Mouse (Mus musculus): ENCODE data around the gene Rprd1b.
"Not testable (repeated sequence)": the region's sequence is repeated elsewhere in the genome, so short reads cannot be mapped to it uniquely, and the experiment has no call there.

The Rprd1b gene

DNA sequence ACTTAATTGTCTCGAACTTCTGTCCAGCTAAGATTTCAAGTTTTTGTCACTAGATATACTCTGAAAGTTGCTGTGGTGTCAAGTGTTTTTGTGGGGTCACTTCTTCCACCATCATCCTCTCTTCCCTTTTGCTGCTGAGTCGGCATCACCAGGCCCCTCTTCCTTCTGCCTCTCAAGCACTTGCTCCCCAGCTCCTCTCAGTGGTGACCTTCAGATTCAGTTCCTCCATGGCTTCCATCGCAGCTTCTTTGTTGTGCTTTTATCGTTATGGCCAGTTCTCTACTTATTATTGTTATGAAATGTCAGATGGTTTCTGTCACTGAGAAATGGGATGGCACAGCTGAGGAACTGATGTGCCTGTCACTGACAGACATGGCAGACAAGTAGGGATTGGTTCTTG is 17.9 kb downstream of the Rprd1b start:
- DNase-seq, result no peak

- DNase-seq, result no peak
Observed at GRCm38 (mm10) chr2:158047903-158048302, 19.6 kb downstream of the Rprd1b start.

GRCm38 (mm10) chr2:158048718-158049117 is 20.4 kb downstream of the Rprd1b start:
- DNase-seq, result no peak

DNA sequence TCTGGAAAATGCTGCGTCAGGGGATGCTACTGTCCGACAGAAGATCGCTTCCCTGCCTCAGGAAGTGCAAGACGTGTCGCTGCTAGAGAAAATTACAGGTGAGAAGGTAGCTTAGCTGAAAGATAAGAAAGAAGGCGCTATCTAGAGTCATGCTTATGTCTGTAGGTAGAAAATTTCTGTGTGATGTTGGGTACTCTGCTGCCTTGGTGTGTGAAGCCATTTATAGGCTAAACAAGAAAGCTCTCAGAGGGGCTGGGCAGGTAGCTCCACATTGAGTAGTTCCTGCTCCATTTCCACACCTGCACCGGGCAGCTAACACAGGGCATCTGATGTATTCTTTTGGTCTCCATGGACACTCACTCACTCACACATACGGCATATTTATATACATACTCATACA is 21.8 kb downstream of the Rprd1b start:
- no peak for DNase-seq

- no peak for DNase-seq
Observed at GRCm38 (mm10) chr2:158054596-158054995, 26.3 kb downstream of the Rprd1b start.

GRCm38 (mm10) chr2:158055383-158055782 is 27.1 kb downstream of the Rprd1b start:
- not testable (repeated sequence) for DNase-seq

DNA sequence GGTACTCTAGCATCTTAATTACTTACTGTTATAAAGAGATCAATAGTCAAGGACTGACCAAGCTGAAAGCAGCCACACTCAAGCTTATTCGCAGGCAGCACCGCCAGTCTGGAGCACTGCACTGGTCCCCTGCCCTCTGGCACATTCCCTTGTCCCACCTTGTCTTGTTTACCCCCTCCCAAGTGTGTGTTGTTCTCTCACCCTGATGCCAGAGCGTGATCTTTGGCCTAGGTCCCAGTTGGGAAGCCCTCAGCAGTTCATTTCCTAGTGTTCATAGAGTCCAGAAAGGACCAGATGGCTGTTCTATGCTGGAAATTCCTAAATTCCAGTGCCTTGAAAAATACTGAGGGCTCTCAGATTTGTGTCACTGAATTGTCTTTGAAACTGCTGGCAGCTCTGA is 28.7 kb downstream of the Rprd1b start:
- no peak for DNase-seq

GRCm38 (mm10) chr2:158058534-158058933 is 30.2 kb downstream of the Rprd1b start:
- no peak for DNase-seq

DNA sequence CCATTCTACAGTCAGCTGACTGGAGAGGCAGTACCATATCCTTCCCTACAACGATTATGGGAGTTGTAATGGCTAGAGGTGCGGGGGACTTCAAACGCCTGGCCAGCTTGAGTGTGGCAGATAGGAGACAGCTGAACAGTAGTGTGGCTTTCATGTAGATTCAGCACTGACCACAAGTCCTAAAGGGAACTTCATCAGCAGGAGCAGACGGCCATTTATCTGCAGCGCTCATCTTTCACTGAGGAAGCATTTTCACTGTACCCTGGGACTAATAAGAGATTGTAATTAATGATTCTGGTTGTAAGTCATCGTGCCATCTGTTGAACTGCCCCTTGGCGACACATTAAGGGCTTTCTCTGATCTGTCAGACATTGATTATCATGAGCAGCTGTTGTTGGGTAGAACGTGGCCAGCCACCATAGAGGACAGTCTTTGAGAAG is 31.4 kb downstream of the Rprd1b start:
- DNase-seq, result no peak

DNA sequence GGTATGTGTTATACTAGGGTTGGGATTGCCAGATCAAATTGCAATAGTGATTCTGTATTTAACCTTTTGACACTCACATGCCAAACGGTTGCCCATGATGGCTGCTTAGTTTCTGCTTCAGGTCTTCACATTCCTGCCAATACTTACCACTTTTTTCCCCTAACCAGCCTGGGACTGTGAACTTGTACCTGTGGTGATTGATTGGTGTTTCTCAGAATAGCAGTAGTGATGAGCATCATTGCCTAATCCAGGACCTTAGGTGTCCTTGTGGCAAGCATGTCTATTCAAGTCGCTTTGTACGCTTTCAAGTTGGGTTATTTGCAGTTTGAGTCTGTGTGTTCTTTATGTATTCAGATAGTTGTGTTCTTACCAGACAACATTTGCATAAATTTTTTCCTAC is 34.7 kb downstream of the Rprd1b start:
- no peak for DNase-seq

GRCm38 (mm10) chr2:158064571-158065048 is 36.3 kb downstream of the Rprd1b start:
- no peak for DNase-seq

DNA sequence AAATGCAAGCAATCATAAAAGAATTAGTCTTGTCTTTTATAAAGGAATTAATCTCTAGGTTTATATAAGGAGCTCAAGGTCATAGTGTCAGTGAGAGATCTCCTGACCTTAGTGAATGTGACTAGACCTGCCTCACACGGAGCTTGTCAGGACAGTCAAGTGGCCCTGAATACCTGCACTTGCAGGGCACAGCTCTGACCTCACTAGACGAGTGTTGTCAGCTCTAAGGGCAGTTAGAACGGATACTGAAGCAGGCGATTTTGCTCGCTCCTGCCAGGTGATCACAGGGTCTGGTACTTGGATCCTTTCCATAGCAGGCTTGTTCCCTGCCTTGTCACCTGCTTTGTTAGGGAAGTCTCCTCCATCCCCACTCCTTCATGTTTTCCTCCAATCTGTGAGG is 36.8 kb downstream of the Rprd1b start:
- no peak for DNase-seq

- DNase-seq, result no peak
Observed at GRCm38 (mm10) chr2:158066456-158066855, 38.2 kb downstream of the Rprd1b start.

DNA sequence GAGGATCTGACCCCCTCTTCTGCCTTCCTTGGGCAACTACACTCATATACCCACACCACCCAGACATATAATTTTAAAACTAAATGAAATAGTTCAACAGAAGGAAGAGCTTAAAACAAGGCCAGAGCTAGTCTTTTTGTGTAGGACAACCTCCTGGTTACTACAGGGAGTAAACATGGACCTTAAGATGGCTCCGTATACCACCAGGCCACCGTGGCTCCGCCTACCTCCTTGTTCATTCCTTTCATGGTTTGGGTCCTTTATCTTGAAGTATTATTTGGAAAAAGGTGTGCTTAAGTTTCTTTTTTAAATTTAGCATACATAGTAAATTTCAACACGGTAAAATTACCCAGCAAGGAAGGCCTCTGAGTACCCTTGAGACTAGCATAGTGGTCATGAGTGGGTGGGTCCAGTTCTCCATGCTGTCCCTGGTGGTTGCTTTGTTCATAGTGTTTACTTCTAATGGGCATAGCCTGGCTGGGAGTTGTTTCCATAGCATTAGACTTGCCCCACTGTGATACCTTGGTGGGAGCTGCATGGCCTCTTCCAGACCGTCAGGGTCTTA is 39.0 kb downstream of the Rprd1b start:
- DNase-seq, result no peak

- no peak for DNase-seq
Observed at GRCm38 (mm10) chr2:158068444-158068971, 40.2 kb downstream of the Rprd1b start.

- DNase-seq, result no peak
Observed at GRCm38 (mm10) chr2:158070885-158071632, 42.8 kb downstream of the Rprd1b start.

GRCm38 (mm10) chr2:158071633-158071995 is 43.3 kb downstream of the Rprd1b start:
- no peak for DNase-seq

- DNase-seq, result no peak
Observed at GRCm38 (mm10) chr2:158074835-158075234, 46.5 kb downstream of the Rprd1b start.

GRCm38 (mm10) chr2:158076690-158077089 is 48.4 kb downstream of the Rprd1b start:
- DNase-seq, result no peak

GRCm38 (mm10) chr2:158077981-158078380 is 49.7 kb downstream of the Rprd1b start:
- no peak for DNase-seq

GRCm38 (mm10) chr2:158078971-158079370 is 50.7 kb downstream of the Rprd1b start:
- DNase-seq, result no peak

DNA sequence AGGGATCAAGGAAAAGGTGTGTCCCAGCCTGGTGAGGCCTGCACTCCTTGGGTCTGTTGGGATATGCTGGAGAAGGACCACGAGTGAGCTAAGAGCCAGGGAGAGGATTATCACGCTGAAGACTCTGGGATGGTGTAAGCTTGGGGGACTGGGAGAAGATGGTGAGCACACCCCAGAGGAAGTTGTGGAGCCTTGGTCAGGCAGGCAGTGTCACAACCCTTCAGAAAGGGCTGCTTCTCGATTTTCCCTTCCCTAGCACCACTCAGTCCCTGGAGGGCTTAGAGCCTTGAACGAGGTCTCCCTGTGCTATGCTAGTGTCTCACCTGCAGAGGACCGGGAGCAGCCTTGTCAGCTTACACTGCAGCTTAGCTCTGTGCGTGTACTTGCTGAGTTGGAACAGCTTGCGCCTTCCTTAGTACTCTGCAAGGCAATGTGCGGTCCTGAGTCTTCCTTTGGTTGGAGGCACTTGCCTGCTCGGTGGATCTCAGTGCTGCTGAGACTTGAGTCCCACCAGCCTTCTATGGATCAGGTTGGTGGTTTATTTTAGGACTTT is 51.6 kb downstream of the Rprd1b start:
- DNase-seq, result no peak

DNA sequence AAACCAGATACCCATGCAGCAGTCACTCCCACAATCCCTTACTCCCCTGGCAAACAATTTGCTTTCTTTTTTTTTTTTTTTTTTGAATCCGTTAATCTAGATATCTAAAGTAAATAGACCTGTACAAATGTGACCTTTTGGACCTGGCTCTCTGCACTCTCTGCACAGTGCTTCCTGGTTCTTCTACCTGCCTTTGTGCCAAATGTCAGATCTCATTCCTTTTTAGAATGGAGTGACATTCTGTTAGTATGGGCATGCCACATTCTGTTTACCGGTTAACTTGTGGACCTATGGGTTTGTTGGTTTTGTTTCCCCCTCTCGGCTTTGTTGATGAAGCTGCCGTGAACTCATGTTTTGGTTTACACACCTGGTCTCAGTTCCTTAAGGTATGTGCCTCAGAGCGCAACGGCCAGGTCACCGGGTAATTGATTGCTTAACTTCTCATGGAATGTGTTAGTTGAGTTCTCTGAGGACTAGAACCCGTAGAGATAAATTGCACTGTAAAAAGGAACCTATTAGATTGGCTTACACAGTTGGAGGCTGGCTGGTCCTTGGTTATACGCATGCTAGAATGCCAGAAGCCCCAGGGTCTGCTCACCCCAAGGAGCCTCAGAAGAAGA is 52.4 kb downstream of the Rprd1b start:
- no peak for DNase-seq

GRCm38 (mm10) chr2:158084486-158084885 is 56.2 kb downstream of the Rprd1b start:
- no peak for DNase-seq
